Mouse (Mus musculus) monocyte, adult 5-6 weeks (primary cell): ENCODE results near the gene Slc26a10. TPM values are rescaled to one million over a fixed set of nuclear protein-coding genes. Genes with fewer than 3 reads are reported as not detected.
"Not testable (repeated sequence)": the region's sequence is repeated elsewhere in the genome, so short reads cannot be mapped to it uniquely, and the experiment has no call there.

ENCODE experiments used
- ATAC-seq: fragments of 153-309, 156-312 bp; replicated peaks from 2 replicates; pipeline ENCODE4 v1.8.0; 2017; ENCODE audit warnings: mild to moderate bottlenecking; ENCODE audit not compliant: low TSS enrichment, insufficient number of reproducible peaks, severe bottlenecking, poor library complexity, low FRiP score
- total RNA-seq: library from RNA; stranded (forward); fragments of 200-1000, 200-491, 200-594 nt; gene quantifications from 3 replicates; pipeline ENCODE4 v1.2.3, GENCODE M21; 2017

The Slc26a10 gene
- total RNA-seq, 1 experiment from 2014 or later = 3.2 TPM

GRCm38 (mm10) chr10:127166771-127167613, 13.5 kb downstream of the Slc26a10 start:
- no peak; the same call in 1 of the 2 replicates for ATAC-seq

GRCm38 (mm10) chr10:127166404-127166715, 14.1 kb downstream of the Slc26a10 start:
- ATAC-seq = no peak

GRCm38 (mm10) chr10:127165654-127166403, 14.6 kb downstream of the Slc26a10 start:
- ATAC-seq = 0 out of 2 replicates have a peak, but pooled peaks have one; percentile 11

GRCm38 (mm10) chr10:127165354-127165653, 15.1 kb downstream of the Slc26a10 start:
- no peak for ATAC-seq

GRCm38 (mm10) chr10:127164631-127165353, 15.7 kb downstream of the Slc26a10 start, which contains the start of gene B4galnt1:
Gene B4galnt1 (plus strand): TSS chr10:127165225.
- peak; percentile 69 for ATAC-seq

- no peak for ATAC-seq
These were observed 16.3 kb downstream of the Slc26a10 start for GRCm38 (mm10) chr10:127164190-127164589.

GRCm38 (mm10) chr10:127162771-127163261, 17.6 kb downstream of the Slc26a10 start:
- peak; percentile 49 for ATAC-seq

- ATAC-seq = no peak
These were observed 19.7 kb downstream of the Slc26a10 start for GRCm38 (mm10) chr10:127160728-127161127.

- no peak for ATAC-seq
These were observed 20.4 kb downstream of the Slc26a10 start for GRCm38 (mm10) chr10:127160081-127160480.

- no peak for ATAC-seq
These were observed 22.0 kb downstream of the Slc26a10 start for GRCm38 (mm10) chr10:127158471-127158870.

- no peak for ATAC-seq
These were observed 23.9 kb downstream of the Slc26a10 start for GRCm38 (mm10) chr10:127156511-127156910.

- ATAC-seq = no peak
These were observed 24.4 kb downstream of the Slc26a10 start for GRCm38 (mm10) chr10:127156089-127156488.

GRCm38 (mm10) chr10:127154652-127155051, 25.8 kb downstream of the Slc26a10 start:
- no peak for ATAC-seq

- no peak for ATAC-seq
These were observed 26.2 kb downstream of the Slc26a10 start for GRCm38 (mm10) chr10:127154241-127154640.

GRCm38 (mm10) chr10:127153323-127153722, 27.1 kb downstream of the Slc26a10 start:
- ATAC-seq = 0 out of 2 replicates have a peak, but pooled peaks have one; percentile 63

- ATAC-seq = not testable (repeated sequence)
These were observed 27.9 kb downstream of the Slc26a10 start for GRCm38 (mm10) chr10:127152556-127152955.

GRCm38 (mm10) chr10:127151233-127151632, 29.2 kb downstream of the Slc26a10 start:
- ATAC-seq = not testable (repeated sequence)

- ATAC-seq = no peak; the same call in 1 of the 2 replicates
These were observed 30.0 kb downstream of the Slc26a10 start for GRCm38 (mm10) chr10:127150471-127150872.

GRCm38 (mm10) chr10:127147135-127147534, 33.3 kb downstream of the Slc26a10 start:
- no peak for ATAC-seq
